Mouse (Mus musculus) hindbrain, embryonic 14.5 days (tissue): ENCODE results near the gene Wfdc13. TPM values are rescaled to one million over a fixed set of nuclear protein-coding genes. Genes with fewer than 3 reads are reported as not detected.
A peak's percentile ranks its signal among the peaks of the same experiment; 100 is the strongest.

Experiments used
- ATAC-seq: fragments of 200-750 bp; cut with Nextera tagmentation; 2 replicates; pipeline ENCODE4 v1.8.0; 2017; ENCODE audit warnings: moderate number of reproducible peaks, mild to moderate bottlenecking, moderate TSS enrichment, moderate library complexity; ENCODE audit not compliant: low FRiP score
- DNase-seq: peaks from one replicate; pipeline ENCODE4 v3.0.0-alpha.2; 2015; ENCODE audit warnings: low spot score
- H3K27ac ChIP-seq: fragments of 300-500 bp; sonication (generic); 2 replicates; pipeline ENCODE4 v1.5.1; 2014; ENCODE audit warnings: mild to moderate bottlenecking, moderate library complexity
- H3K27me3 ChIP-seq: fragments of 300-500 bp; sonication (generic); 2 replicates; pipeline ENCODE4 v1.6.1; 2014; ENCODE audit warnings: mild to moderate bottlenecking, low read length, mixed read lengths; ENCODE audit not compliant: control insufficient read depth, insufficient read depth
- H3K36me3 ChIP-seq: fragments of 300-500 bp; sonication (generic); replicated peaks from 2 replicates; pipeline ENCODE4 v1.6.1; 2014; ENCODE audit not compliant: control insufficient read depth, insufficient read depth
- H3K4me1 ChIP-seq: fragments of 300-500 bp; sonication (generic); replicated peaks from 2 replicates; pipeline ENCODE4 v1.6.1; 2014; ENCODE audit warnings: antibody characterized with exemption, low read length, mixed read lengths; ENCODE audit not compliant: control insufficient read depth, insufficient read depth
- H3K4me2 ChIP-seq: fragments of 300-500 bp; sonication (generic); replicated peaks from 2 replicates; pipeline ENCODE4 v1.6.1; 2014; ENCODE audit warnings: mild to moderate bottlenecking, moderate library complexity
- H3K4me3 ChIP-seq: fragments of 300-500 bp; sonication (generic); replicated peaks from 2 replicates; pipeline ENCODE4 v1.5.1; 2014; ENCODE audit warnings: mild to moderate bottlenecking, low read length
- H3K9ac ChIP-seq: fragments of 300-500 bp; sonication (generic); 2 replicates; pipeline ENCODE4 v1.6.1; 2014
- H3K9me3 ChIP-seq: fragments of 300-500 bp; sonication (generic); 2 replicates; pipeline ENCODE4 v1.6.1; 2016; ENCODE audit warnings: low read length; ENCODE audit not compliant: control insufficient read depth
- WGBS: fragments of 180-500 bp; shearing (Covaris S2); extraction: QIAGEN DNeasy Blood & Tissue Kit; methylation state at CpG from one replicate; pipeline ENCODE4 v1.1.7; 2014; 5-methylcytosine and 5-hydroxymethylcytosine counted together
- polyA plus RNA-seq: library from polyadenylated mRNA; unstranded; fragments of >200 nt; fragmentation: Nextera tagmentation; extraction: Ambion mirVana; gene quantifications from 2 replicates; pipeline ENCODE4 v1.2.1, GENCODE M21; 2014

Wfdc13 gene
- polyA plus RNA-seq: 0.26 TPM in 1 of 2 replicates, not detected in the other

DNA sequence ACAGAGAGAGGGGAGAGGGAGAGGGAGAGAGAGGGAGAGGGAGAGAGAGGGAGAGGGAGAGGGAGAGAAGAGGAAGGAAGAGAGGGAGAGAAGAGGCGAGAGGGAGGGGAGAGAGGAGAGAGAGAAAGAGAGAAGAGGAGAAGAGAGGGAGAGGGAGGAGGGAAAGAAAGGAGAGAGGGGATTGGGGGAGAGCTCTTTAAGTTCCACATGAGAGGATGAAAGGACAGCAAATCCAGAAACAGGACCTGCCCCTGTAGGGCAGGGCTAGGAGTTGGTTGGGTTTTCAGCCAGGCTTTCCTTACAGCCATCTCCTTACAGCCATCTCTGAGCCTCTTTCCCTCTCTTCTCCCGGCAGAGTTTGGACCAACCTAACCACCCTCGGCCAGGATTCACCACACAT, at the start of gene Wfdc13:
Gene Wfdc13, plus strand, starts transcription at position 301 of the 400 bp plus-strand sequence.
- H3K4me3 ChIP-seq: no peak within 1 kb of the TSS
- H3K27ac ChIP-seq: no peak within 1 kb of the TSS
- H3K27me3 ChIP-seq: no peaks in the 10 kb centered on the region
- DNase-seq (no peak), ATAC-seq (no peak)
- no peaks in the 10 kb centered on the region for H3K4me1 ChIP-seq
- no peak within 1 kb of the TSS for H3K9ac ChIP-seq
- H3K4me2 ChIP-seq: no peak within 1 kb of the TSS
- no peaks in the 10 kb centered on the region for H3K9me3 ChIP-seq
- no peaks in the 10 kb centered on the region for H3K36me3 ChIP-seq
- 84% methylated on average over 3 of the region's 3 CpGs for WGBS

DNA sequence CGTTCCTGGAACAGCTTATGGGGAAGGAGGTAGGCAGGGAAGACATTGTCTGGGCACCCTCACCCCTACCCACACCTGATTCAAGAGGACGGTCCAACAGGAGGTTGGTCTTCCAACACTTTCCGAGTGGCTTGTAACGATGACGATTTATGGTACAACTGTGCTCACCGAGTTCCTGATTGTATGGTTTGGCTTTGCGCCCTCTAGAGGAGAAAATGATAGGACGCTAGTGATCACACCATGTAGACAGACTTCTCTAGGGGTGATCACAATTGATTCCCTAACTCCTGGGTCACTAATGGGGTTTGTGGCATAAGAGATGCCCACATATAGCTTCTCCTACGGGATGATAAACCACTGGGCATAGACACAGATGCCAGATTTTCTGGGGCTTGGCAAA, 49.6 kb upstream of the Wfdc13 start:
- Histone ChIP-seq H3K9ac (no peak overlapping the region), H3K4me3 (no peak overlapping the region), H3K9me3 (no peaks in the 10 kb centered on the region), H3K27ac (no peak overlapping the region), H3K27me3 (no peaks in the 10 kb centered on the region), H3K4me2 (no peak overlapping the region), H3K36me3 (no peaks in the 10 kb centered on the region), H3K4me1 (no peaks in the 10 kb centered on the region)
- WGBS: 84% methylated on average over 9 of the region's 9 CpGs
- ATAC-seq (no peak), DNase-seq (no peak)

DNA sequence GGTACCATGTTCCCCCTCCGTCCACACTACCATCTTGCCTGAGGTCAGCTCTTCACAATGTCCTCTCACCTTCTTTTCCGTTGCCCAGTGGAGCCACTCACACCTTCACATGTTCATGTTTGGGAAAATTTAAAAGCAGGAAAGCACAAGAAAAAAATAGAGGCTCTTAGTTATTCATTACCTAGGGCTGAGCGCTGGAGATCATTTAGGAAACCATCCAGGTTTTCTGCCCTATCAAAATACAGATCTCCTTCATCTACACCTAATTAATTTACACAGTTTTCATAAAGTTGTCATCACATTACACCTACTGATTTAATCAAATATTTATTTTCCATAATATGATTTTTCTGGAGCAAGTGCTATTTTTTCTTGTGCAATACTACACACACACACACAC, 46.2 kb upstream of the Wfdc13 start, which contains the start of gene Wfdc16:
Gene Wfdc16, minus strand, starts transcription at position 101 of the 400 bp plus-strand sequence.
- Histone ChIP-seq H3K4me1 (no peaks in the 10 kb centered on the region), H3K9ac (no peak within 1 kb of the TSS), H3K4me2 (no peak within 1 kb of the TSS), H3K9me3 (no peaks in the 10 kb centered on the region), H3K4me3 (no peak within 1 kb of the TSS), H3K27ac (no peak within 1 kb of the TSS), H3K36me3 (no peaks in the 10 kb centered on the region), H3K27me3 (no peaks in the 10 kb centered on the region)
- WGBS: 89% methylated on average over 3 of the region's 3 CpGs
- no peak for ATAC-seq
- DNase-seq: no peak

GRCm38 (mm10) chr2:164641129-164641528, 43.8 kb upstream of the Wfdc13 start:
- Histone ChIP-seq H3K9me3 (no peaks in the 10 kb centered on the region), H3K4me2 (no peak overlapping the region), H3K27ac (no peak overlapping the region), H3K36me3 (no peaks in the 10 kb centered on the region), H3K9ac (no peak overlapping the region), H3K4me3 (no peak overlapping the region), H3K27me3 (no peaks in the 10 kb centered on the region), H3K4me1 (no peaks in the 10 kb centered on the region)
- WGBS: 68% methylated on average over 7 of the region's 7 CpGs
- ATAC-seq: no peak
- DNase-seq: no peak

DNA sequence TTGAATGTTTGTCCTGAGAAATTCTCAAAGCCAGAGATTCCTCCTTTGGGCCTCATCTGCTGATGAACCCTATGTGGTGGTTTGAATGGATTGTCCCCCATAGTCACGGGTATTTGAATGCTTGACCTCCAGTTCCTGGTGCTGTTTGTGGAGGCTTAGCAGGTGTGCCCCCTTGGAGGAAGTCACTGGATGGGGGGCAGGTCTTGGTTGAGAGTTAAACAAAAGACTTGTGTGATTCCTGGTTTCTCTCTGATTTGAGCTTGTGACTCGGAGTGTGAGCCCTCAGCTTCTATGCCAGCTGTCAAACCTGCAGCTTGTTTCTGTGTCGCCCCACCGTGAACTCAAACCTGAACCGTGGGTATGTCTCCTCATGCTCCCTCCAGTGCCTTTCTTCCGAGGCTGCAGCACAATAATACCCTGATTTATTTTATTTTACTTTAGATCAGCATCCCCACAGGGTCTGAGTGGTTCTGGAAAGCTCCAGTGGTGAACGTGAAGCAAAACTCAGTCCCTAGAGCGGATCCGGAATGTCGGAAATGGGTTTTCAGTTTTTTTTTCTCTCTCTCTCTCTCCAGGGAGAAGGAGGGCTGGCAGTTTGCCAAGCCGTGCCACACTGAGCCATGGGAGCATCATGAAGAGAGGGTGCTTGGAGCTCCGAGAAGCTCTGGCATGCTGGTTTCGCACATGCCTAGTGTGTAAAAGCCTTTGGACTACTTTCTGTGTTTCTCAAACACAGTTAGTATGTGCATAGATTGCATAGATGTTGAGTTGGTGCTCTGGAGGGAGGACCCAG, 42.8 kb upstream of the Wfdc13 start:
- DNase-seq: no peak
- no peaks in the 10 kb centered on the region for H3K36me3 ChIP-seq
- ATAC-seq: no peak
- H3K4me2 ChIP-seq: no peak overlapping the region
- H3K4me3 ChIP-seq: no peak overlapping the region
- WGBS: 72% methylated on average over 13 of the region's 13 CpGs
- H3K4me1 ChIP-seq: no peaks in the 10 kb centered on the region
- no peaks in the 10 kb centered on the region for H3K9me3 ChIP-seq
- H3K27ac ChIP-seq: no peak overlapping the region
- H3K9ac ChIP-seq: no peak overlapping the region
- H3K27me3 ChIP-seq: no peaks in the 10 kb centered on the region

GRCm38 (mm10) chr2:164655858-164656257, 29.0 kb upstream of the Wfdc13 start, which contains the start of gene Wfdc10:
Gene Wfdc10, plus strand, starts transcription at chr2:164656046.
- H3K4me2 ChIP-seq: no peak within 1 kb of the TSS
- peak; percentile 61 for DNase-seq
- H3K36me3 ChIP-seq: no peaks in the 10 kb centered on the region
- no peaks in the 10 kb centered on the region for H3K4me1 ChIP-seq
- no peak within 1 kb of the TSS for H3K27ac ChIP-seq
- no peak within 1 kb of the TSS for H3K4me3 ChIP-seq
- H3K9ac ChIP-seq: no peak within 1 kb of the TSS
- H3K9me3 ChIP-seq: no peaks in the 10 kb centered on the region
- no peak for ATAC-seq
- 23% methylated on average over 11 of the region's 11 CpGs for WGBS
- H3K27me3 ChIP-seq: no peaks in the 10 kb centered on the region

GRCm38 (mm10) chr2:164656483-164656882, 28.4 kb upstream of the Wfdc13 start, which contains the start of gene Wfdc9:
Gene Wfdc9, minus strand, starts transcription at chr2:164656583.
- no peak within 1 kb of the TSS for H3K27ac ChIP-seq
- H3K4me2 ChIP-seq: no peak within 1 kb of the TSS
- no peaks in the 10 kb centered on the region for H3K4me1 ChIP-seq
- H3K9me3 ChIP-seq: no peaks in the 10 kb centered on the region
- no peaks in the 10 kb centered on the region for H3K27me3 ChIP-seq
- 87% methylated on average over 9 of the region's 9 CpGs for WGBS
- no peak within 1 kb of the TSS for H3K9ac ChIP-seq
- no peak within 1 kb of the TSS for H3K4me3 ChIP-seq
- ATAC-seq (no peak), DNase-seq (no peak)
- H3K36me3 ChIP-seq: no peaks in the 10 kb centered on the region

DNA sequence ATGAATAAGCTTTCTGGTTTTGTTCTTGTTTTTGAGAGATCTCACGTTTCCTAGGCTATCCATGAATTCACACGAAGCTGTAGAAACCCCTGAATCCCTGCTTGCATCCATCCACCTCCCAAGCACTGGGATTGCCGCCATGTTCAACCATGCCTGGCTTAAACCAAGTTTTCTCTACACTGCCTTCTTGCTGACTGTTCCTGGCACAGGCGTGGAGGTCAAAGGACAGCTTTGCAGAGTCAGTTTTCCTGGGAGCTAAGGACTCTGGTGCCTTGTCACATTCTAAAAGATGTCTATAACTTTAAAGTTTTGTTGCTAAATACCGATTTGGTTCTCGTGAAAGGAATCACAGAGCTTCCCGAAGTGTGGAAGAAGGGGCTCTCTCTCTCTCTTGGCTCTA, 20.1 kb upstream of the Wfdc13 start:
- H3K4me2 ChIP-seq: no peak overlapping the region
- no peaks in the 10 kb centered on the region for H3K4me1 ChIP-seq
- H3K4me3 ChIP-seq: no peak overlapping the region
- WGBS: 85% methylated on average over 7 of the region's 7 CpGs
- ATAC-seq (no peak), DNase-seq (no peak)
- H3K27ac ChIP-seq: no peak overlapping the region
- no peak overlapping the region for H3K9ac ChIP-seq
- H3K9me3 ChIP-seq: no peaks in the 10 kb centered on the region
- H3K36me3 ChIP-seq: no peaks in the 10 kb centered on the region
- no peaks in the 10 kb centered on the region for H3K27me3 ChIP-seq

DNA sequence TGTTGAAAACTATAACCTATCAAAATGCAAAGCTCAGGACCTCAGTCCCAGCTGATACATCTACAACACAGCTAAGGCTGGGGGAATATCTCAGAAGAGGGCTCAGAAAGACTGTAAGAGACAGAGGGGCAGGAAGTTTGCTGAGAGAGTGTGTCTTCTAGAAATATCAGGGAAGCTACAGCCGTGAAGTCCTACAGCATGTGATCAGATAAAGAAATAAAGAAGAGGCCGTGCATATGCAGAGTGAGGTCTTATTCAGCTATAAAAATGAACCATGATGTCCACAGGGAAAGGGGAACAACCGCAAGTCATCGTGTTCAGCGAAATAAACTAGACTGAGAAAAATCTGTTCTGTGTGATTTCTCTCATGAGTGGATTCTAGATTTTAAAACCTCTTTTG, 14.6 kb upstream of the Wfdc13 start:
- Histone ChIP-seq H3K4me2 (no peak overlapping the region), H3K27me3 (no peaks in the 10 kb centered on the region), H3K4me3 (no peak overlapping the region), H3K27ac (no peak overlapping the region), H3K9ac (no peak overlapping the region), H3K4me1 (no peaks in the 10 kb centered on the region), H3K9me3 (no peaks in the 10 kb centered on the region), H3K36me3 (no peaks in the 10 kb centered on the region)
- no peak for ATAC-seq
- 87% methylated on average over 5 of the region's 5 CpGs for WGBS
- DNase-seq: no peak
